25 mouse cellular contexts compared by ENCODE assay signal in genomic region chr13:4742930-4743329, GRCm38 (mm10).
DNase-seq lines count a peak whose midpoint lies in the region; ATAC-seq lines count a peak whose summit lies in the region.
"Had no signal": no experiment of that assay in that cellular context is flagged by ENCODE, and none has a peak within 500 bp of the region (broad histone marks: within the 10 kb centered on the region; RNA-seq: fewer than 3 reads in every experiment).

No protein-coding gene starts in this region.

- no peak overlapping the region for H3K4me3 ChIP-seq in hindbrain, embryonic 15.5 days
- H3K4me3 ChIP-seq in hindbrain, embryonic 11.5 days (ENCODE audit: low read depth, low read length), result no peak overlapping the region
- H3K4me3 ChIP-seq: heart, adult 2 months; heart, embryonic 13.5 days; kidney, embryonic 15.5 days; limb, embryonic 13.5 days; liver, embryonic 13.5 days; midbrain, embryonic 12.5 days; myocyte; neural tube, embryonic 13.5 days had no signal

- H3K27ac ChIP-seq in hindbrain, embryonic 15.5 days (replicated peaks), result no peak overlapping the region
- H3K27ac ChIP-seq in hindbrain, embryonic 11.5 days (ENCODE audit: low read depth, low read length), result no peak overlapping the region
- H3K27ac ChIP-seq: heart, adult 2 months; heart, embryonic 13.5 days; kidney, embryonic 15.5 days; limb, embryonic 13.5 days; liver, embryonic 13.5 days; midbrain, embryonic 12.5 days; neural tube, embryonic 13.5 days had no signal

- 0 out of 2 replicates have a peak, but pooled peaks have one; percentile 56 for ATAC-seq in hindbrain, embryonic 15.5 days (ENCODE audit: low FRiP score, low read depth)
- no peak for ATAC-seq in hindbrain, embryonic 11.5 days (ENCODE audit: low FRiP score)
- ATAC-seq: Patski had no signal

- H3K9ac ChIP-seq in hindbrain, embryonic 15.5 days, result no peak overlapping the region
- no peak overlapping the region for H3K9ac ChIP-seq in hindbrain, embryonic 11.5 days (ENCODE audit: low read depth, low read length)
- H3K9ac ChIP-seq: heart, embryonic 13.5 days; kidney, embryonic 15.5 days; limb, embryonic 13.5 days; liver, embryonic 13.5 days; midbrain, embryonic 12.5 days; neural tube, embryonic 13.5 days had no signal

- WGBS in hindbrain, embryonic 15.5 days, result 51% methylated on average over 2 of the region's 2 CpGs
- 64% methylated on average over 2 of the region's 2 CpGs for WGBS in hindbrain, embryonic 11.5 days

- H3K4me1 ChIP-seq in hindbrain, embryonic 15.5 days (replicated peaks), result no peaks in the 10 kb centered on the region
- no peaks in the 10 kb centered on the region for H3K4me1 ChIP-seq in hindbrain, embryonic 11.5 days (replicated peaks; ENCODE audit: control insufficient read depth, insufficient read depth, low read length)
- H3K4me1 ChIP-seq: heart, embryonic 13.5 days; kidney, embryonic 15.5 days; limb, embryonic 13.5 days; liver, embryonic 13.5 days; midbrain, embryonic 12.5 days; neural tube, embryonic 13.5 days had no signal

- no peak overlapping the region for H3K4me2 ChIP-seq in hindbrain, embryonic 15.5 days
- no peak overlapping the region for H3K4me2 ChIP-seq in hindbrain, embryonic 11.5 days (replicated peaks; ENCODE audit: low read depth, low read length)
- H3K4me2 ChIP-seq: heart, embryonic 13.5 days; kidney, embryonic 15.5 days; limb, embryonic 13.5 days; liver, embryonic 13.5 days; midbrain, embryonic 12.5 days; neural tube, embryonic 13.5 days had no signal

- no peaks in the 10 kb centered on the region for H3K36me3 ChIP-seq in hindbrain, embryonic 15.5 days
- no peaks in the 10 kb centered on the region for H3K36me3 ChIP-seq in hindbrain, embryonic 11.5 days (ENCODE audit: control insufficient read depth, insufficient read depth, low read length)
- H3K36me3 ChIP-seq: heart, embryonic 13.5 days; kidney, embryonic 15.5 days; limb, embryonic 13.5 days; liver, embryonic 13.5 days; midbrain, embryonic 12.5 days; neural tube, embryonic 13.5 days had no signal

- H3K9me3 ChIP-seq in hindbrain, embryonic 15.5 days, result no peaks in the 10 kb centered on the region
- no peaks in the 10 kb centered on the region for H3K9me3 ChIP-seq in hindbrain, embryonic 11.5 days (ENCODE audit: control insufficient read depth, low read length)
- H3K9me3 ChIP-seq: heart, embryonic 13.5 days; kidney, embryonic 15.5 days; limb, embryonic 13.5 days; liver, embryonic 13.5 days; midbrain, embryonic 12.5 days; neural tube, embryonic 13.5 days had no signal

- DNase-seq in cerebellum, postnatal 25 days, result peak; percentile 34 to 68
- DNase-seq in cerebellum, adult 8-10 months, result no peak
- no peak for DNase-seq in hindbrain, embryonic 11.5 days (ENCODE audit: low spot score)
- DNase-seq in left cerebral cortex, postnatal 4 days, result peak; percentile 40
- no peak for DNase-seq in left cerebral cortex, adult 9 months (ENCODE audit: low spot score in 2 of 2)
- peak; percentile 34 for DNase-seq in Muller cell, postnatal 12 days (ENCODE audit: inconsistent ontology term)
- no peak for DNase-seq in spleen, adult 18-20 months
- DNase-seq: adrenal gland, postnatal 36 days; gastrocnemius, postnatal 36 days; heart, adult 2 months; heart, postnatal 14 days; kidney, adult 11 months; kidney, postnatal 36 days; liver, embryonic 13.5 days; lung, adult 2 months; lung, postnatal 14 days; right cerebral cortex, postnatal 14 days had no signal

- intact Hi-C loops in left cerebral cortex, postnatal 4 days (cut with DNase I), result no loop called here

- H3K27me3 ChIP-seq in hindbrain, embryonic 15.5 days, result no peaks in the 10 kb centered on the region
- no peaks in the 10 kb centered on the region for H3K27me3 ChIP-seq in hindbrain, embryonic 11.5 days (ENCODE audit: control insufficient read depth, insufficient read depth, low read length)
- H3K27me3 ChIP-seq: heart, embryonic 13.5 days; kidney, embryonic 15.5 days; limb, embryonic 13.5 days; liver, embryonic 13.5 days; midbrain, embryonic 12.5 days; neural tube, embryonic 13.5 days; Patski had no signal

Comparison
In these comparisons a context has a peak if more than half of its experiments do, and no peak if none do; other contexts are left out.
1. DNase-seq: peak in cerebellum, postnatal 25 days (2 of 2), left cerebral cortex, postnatal 4 days (single experiment) and Muller cell, postnatal 12 days (single experiment); none in cerebellum, adult 8-10 months (single experiment), hindbrain, embryonic 11.5 days (single experiment), left cerebral cortex, adult 9 months (0 of 2) and spleen, adult 18-20 months (0 of 2).